Mouse (Mus musculus) gastrocnemius, postnatal 25 days (tissue): Measurements from ENCODE around the gene Gp1ba. TPM values are rescaled to one million over a fixed set of nuclear protein-coding genes. Genes with fewer than 3 reads are reported as not detected.

Experiments used
- DNase-seq: peaks from one replicate; pipeline ENCODE4 v3.0.0; 2022
- total RNA-seq, 2 experiments: library from RNA; stranded (reverse); gene quantifications; 1 replicate in 1 of 2; 2 replicates in 1 of 2; pipeline ENCODE4 v1.2.3; 2021

Gene Gp1ba
- total RNA-seq, 2 experiments from 2014 or later, result not detected

DNA sequence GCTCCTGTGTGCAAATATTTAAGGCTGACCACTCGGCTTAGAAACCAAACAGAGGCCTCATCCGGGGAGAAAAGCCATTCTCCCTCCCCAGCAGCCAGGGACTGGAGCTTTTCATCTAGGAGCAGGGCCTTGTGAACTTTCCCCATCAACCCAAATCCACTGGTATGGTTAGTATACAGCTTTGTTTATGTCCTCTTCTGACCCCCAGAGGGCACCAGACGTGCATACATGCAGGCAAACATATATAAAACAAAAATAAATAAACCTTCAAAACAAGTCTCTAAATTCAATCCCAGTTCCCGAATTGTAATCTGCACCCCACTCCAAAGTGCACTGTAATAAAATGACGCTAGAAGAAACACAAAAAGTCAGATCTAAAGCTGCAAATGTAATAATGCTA, 9.4 kb upstream of the Gp1ba start:
- DNase-seq, result no peak

DNA sequence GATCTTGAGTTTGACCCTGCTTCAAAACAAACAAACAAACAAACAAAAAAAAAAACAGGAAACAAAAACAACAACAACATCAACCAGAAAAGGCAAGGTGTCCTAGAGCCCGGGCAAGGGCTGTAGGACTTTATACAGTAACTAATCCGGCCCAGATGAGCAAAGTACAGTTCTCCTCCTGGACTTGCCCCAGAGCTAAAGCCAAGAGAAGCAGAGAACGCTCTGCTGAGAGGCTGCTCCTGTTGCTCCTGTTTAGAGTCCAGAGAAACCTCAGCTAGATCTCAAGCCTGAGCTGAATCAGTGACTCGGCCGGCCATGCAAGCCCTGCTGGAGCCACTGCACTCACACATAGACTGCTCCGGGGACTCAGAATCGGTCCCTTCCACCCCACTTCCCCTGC, 8.8 kb upstream of the Gp1ba start:
- DNase-seq, result no peak

DNA sequence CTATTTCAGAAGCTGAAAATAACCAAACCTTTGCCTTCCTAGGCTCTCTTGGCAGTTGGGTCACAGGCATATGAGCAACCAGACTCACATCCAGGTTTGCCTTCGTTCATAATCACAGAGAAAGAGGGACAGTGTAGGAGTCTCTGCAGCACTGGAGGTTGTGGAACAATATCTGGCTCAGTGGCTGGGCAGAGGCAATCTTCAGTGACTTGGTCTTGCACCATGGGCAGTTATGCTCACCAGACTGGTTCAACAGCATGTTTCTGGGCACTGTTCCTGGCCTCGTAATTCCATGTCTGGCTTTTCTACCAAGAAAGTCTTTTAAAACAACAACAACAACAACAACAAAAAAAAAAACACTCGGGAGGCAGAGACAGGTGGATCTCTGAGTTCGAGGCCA, 3.3 kb upstream of the Gp1ba start:
- no peak for DNase-seq

DNA sequence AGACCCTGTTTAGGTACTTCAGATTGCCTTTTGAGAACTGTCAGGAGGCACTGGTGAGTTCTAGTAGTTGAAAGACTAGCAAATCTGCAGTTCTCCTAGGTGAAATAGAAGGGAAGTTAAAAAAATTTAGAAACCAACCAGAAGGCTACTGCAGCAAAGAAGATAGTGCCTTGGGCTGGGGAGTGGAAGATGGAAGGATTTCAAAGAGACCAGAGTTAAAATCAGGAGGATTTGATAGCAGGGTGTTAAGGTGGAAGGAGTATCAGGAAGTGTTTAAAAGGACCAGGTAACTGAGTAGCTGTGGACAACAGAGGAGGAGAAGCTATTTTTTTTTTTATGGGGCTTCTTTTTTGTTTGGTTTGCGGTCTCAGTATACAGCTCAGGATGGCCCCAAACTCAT, 1.2 kb upstream of the Gp1ba start:
- DNase-seq, result no peak

DNA sequence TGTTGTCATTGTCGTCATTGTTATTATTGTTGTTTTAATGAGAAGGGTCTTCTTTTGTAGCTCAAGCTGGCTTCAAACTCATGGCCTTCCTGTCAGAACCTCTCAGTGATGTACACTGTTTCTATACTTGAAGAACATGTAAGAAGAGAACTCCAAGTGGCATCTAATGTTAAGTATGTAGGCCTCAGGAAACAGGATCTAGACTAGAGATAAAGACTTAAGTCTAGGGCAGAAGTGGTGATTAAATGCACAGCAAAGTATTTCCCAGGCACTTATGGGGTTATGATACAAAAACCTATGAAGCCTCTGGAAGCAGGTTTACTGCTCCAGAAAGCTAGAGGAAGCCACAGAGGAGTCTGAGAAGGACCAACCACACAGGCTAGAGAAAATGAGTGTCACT, 629 bp upstream of the Gp1ba start:
- DNase-seq, result no peak

DNA sequence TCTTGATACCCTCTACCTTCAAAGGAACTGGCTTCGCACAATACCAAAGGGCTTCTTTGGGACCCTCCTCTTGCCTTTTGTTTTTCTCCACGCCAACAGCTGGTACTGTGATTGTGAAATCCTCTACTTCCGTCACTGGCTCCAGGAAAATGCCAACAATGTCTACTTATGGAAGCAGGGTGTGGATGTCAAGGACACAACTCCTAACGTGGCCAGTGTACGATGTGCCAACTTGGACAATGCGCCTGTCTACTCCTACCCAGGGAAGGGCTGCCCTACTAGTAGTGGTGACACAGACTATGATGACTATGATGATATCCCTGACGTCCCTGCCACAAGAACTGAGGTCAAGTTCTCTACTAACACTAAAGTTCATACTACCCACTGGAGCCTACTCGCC, 1.1 kb downstream of the Gp1ba start:
- no peak for DNase-seq

DNA sequence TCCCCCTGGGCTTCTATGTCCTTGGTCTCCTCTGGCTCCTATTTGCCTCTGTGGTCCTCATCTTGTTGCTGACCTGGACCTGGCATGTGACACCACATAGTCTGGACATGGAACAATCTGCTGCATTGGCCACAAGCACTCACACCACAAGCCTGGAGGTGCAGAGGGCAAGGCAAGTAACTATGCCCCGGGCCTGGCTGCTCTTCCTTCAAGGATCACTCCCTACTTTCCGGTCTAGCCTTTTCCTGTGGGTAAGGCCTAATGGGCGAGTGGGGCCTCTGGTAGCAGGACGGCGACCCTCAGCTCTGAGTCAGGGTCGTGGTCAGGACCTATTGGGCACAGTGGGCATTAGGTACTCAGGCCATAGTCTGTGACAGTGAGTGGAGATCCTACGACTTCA, 2.3 kb downstream of the Gp1ba start:
- no peak for DNase-seq

DNA sequence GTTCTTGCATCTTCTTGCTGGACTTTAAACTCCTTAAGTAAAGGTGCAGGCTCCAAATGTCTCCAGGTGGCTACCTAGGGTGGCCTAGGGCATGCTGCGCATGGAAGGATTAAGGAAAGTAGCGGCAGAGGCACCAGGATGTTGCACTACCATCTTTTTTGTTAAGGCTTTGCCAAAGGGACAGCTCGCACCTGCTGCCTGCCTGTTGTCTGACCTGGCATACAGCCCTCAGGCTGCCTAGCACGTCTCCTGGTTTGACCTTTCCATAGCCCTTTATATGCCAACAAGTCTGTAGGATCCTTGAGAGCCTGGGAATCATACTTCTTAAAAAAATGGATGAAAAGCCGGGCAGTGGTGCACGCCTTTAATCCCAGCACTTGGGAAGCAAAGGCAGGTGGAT, 4.1 kb downstream of the Gp1ba start:
- DNase-seq, result peak; percentile 40

DNA sequence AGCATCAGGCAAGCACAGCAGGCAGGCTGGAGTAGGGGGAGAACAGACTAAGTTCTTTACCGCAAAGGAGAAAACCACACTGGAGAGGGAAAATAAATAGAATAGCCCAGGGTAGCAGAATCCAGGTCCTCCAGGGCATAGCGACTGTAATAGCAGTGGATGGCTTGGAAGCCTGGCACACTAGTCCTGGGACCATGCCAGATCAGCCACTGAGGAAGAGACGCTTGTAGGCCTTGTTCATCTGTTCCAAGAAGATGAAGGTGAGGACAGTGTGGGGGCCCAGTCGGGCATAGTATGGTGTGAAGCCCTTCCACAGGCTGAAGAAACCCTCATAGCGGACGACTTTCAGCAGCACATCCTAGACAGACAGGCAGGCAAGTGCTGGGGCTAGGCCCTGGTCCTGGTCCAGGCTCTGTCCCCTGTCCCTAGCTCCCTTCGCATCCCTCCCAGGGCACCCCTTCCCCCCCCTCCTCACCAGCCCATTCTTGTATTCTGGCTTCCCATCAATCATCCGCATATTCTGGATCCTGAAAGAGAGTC, 5.7 kb downstream of the Gp1ba start:
- no peak for DNase-seq

DNA sequence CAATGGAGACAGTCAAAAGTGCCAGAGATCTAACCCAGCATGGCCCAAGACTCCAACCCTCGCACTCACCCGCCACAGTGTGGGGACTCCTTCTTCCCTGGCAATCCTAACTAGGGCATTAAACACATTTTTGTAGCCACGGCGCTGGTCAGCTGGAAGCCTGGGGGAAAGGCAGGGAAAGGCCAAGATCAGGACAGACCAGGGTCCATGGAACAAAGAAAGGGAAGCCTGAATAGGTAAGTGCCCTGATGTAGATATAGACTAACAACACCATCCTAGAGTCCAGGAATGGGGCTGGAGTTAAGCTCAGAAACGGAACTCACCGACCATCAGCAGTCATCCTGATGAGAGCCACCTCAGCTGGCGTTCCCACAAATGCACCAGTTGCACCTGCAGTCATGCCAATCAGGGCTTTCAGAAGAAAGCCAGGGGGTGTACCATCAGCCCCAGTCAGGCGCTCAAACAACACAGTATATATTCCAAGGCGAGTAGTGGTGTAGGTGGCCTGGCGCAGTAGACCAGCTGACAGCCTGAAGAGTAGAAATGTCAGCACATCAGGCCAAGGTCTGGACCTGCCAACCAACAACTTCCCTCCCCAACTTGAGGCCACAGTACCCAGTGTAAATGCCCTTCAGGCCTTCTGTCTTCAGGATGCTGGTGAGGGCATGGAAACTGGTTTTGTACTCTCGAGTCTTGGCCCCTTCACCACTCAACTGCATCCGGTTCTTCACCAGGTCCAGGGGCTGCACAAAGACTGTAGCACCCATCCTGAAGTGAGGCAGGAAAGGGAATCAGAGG, 6.7 kb downstream of the Gp1ba start:
- no peak for DNase-seq

DNA sequence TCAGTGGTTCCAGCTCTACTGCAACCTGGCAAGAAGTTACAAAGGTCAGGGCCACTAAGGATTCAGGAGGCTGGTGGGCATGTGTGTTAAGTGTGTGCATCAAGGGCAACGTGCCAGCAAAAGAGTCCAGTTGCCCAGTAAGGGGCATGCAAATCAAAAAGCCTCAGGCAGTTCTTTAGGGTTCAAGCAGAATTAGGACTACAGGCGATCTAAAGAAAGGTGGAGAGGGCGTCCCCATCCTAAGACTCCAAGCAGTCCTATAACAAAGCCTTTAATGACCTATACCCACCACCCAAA, 7.3 kb downstream of the Gp1ba start:
- DNase-seq, result no peak

DNA sequence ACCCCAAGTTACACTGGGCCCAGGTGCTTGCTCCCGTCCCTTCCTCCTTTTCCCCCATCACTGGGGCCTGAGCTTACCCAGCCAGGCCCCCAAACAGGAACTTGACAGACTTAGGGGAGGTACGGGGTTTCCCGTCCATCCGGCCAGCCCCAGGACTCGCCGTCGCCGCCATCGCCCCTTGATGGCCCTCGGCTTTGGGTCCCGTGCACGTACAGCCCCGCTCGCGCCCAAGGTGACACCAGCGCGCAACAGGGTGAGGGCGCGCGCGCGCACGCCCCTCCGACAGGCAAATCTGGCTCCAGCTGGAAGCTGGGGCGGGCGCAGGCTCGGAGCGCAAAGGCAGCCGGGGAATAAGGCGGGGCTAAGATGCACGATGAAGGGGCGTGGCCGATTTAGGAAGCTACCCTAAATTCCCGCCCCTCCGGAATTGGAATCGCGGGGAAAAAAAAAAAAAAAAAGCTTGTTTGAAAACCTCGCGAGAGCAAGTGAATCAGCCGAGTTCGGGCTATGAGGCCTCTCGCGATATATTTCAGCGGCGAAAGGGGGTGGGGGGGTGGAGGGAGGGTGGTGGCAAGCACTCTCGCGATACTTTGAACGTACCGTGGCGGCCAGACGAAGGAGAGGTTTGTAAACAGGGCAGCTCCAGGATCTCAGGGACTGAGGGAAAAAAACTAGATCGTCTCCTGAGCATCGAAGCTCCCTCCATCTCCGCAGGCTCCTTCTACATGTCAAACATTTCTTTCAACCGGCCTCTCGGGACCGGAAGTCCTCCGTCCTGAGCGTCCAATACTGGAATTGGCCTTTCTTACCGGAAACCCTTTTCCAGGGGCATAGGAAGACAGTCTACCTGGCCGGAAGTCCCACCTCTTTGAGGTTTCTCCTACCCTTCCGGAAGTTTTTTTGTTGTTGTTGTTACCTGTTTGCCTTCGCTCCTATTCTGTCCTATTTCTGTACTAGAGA, 8.0 kb downstream of the Gp1ba start, which contains the start of the genes Rnf167 and Slc25a11:
Gene Rnf167 (plus strand): TSS at position 545 of the 960 bp plus-strand sequence.
Gene Slc25a11 (minus strand): TSS at position 789 of the 960 bp plus-strand sequence.
- DNase-seq, result peak; percentile 96

DNA sequence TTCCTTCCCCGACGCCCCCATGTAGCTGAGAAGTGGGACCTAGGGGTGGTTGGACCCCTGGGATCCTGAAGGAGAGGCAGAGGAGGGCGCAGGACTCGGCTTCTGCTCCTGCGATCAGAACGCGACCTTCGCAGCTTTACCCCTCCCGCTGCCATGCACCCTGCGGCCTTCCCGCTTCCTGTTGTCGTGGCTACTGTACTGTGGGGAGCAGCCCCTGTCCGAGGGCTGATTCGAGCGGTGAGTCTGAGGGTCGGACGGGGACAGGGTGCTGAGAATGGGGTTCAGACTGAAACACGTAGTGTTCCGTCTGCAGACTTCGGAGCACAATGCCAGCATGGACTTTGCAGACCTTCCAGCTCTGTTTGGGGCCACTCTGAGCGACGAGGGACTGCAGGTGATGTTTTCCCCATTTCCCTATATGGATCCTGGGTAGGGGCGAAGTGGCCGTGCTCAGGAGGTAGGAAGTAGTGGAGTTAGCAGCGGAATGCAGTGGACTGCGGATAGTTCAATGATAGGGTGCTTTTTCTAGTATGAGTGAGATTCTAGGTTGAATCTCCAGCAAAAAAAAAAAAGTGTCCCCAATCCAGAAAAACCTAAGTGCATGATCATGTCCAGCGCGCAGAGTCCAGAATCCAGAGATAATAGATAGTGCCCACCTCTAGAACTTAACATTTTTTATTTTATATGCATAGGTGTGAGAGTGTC, 8.9 kb downstream of the Gp1ba start:
- DNase-seq, result peak; percentile 39

DNA sequence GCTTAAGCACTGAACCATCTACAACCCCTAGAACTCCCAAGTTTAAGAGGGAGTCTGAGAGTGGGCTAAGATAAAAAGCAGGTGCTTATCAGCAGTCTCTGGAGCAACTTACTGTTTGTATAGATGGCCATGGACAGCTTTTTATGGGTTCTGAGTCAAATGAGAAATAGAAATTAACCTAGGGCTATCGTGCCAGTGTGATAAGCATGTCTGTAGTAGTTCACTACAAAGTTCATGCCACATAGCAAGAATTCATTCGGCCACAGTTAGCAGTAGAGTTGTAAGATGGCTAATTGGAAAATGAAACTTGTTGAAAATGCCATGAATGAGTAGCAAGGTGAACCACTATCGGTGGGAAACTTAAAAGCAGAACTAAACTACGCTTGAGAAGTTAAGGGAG, 9.6 kb downstream of the Gp1ba start:
- no peak for DNase-seq

DNA sequence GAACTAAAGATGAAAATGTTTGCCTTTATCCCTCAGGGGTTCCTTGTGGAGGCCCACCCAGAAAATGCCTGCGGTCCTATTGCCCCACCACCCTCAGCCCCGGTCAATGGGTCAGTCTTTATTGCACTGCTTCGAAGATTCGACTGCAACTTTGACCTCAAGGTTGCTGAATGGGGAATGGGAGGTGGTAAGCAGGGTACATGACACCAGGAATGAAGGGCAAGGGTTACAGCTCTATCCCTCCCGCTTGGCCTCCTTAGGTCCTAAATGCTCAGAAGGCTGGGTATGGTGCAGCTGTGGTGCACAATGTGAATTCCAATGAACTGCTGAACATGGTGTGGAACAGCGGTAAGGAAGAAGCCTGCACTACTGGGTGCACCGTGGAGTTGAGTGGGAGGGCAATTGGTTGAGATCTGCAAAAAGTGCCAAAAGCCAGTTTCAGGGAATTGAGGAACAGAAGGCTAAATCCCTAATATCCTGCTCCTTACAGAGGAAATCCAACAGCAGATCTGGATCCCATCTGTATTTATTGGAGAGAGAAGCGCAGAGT, 10.3 kb downstream of the Gp1ba start:
- DNase-seq, result no peak

DNA sequence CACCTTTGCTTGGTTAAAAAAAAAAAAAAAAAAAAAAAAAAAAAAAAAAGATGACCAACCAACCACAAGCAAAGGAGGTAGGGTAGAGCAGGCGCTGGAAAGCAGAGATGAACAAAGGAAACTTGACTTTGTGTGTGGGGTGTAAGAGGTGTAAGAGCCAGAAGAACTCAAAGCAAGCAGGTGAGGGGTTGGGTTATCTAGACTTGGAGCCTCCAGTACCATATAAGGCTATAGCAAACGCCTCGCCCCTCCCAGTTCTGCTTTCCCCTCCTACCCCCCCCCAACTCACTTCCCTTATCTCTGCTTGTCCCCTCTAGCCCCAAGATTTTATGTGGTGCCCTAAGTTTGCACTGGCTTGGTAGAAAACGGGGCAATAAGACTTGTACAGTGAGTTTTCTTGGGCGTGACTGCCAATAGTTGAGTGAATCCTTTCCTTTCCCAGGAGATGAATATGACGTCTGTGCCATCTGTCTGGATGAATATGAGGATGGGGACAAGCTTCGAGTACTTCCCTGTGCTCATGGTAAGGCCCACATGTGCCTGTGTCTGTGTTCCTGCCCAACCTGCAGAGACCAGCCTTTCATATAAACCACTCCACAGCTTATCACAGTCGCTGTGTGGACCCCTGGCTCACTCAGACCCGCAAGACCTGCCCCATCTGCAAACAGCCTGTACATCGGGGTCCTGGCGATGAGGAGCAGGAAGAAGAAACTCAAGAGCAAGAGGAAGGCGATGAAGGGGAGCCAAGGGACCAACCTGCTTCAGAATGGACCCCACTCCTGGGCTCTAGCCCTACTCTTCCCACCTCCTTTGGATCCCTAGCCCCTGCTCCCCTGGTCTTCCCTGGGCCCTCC, 11.6 kb downstream of the Gp1ba start:
- no peak for DNase-seq

DNA sequence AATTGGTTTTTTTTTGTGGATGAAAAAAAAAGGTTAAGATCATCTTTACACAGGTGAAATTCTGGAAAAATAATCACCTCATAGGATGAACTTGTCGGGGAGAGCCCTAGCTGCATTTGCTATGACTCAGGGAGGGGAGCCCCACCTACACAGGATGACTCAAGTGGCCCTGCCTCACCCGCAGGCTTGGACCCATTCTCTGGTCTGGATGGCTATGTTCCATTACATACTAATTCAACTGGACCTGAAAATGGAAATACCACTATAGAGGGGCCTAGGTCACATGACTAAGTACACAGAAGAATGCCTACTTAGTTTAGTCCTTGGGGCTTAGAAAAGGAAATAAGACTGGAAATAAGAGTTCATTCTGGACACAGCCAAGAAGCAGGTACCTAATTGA, 12.5 kb downstream of the Gp1ba start:
- DNase-seq, result no peak

DNA sequence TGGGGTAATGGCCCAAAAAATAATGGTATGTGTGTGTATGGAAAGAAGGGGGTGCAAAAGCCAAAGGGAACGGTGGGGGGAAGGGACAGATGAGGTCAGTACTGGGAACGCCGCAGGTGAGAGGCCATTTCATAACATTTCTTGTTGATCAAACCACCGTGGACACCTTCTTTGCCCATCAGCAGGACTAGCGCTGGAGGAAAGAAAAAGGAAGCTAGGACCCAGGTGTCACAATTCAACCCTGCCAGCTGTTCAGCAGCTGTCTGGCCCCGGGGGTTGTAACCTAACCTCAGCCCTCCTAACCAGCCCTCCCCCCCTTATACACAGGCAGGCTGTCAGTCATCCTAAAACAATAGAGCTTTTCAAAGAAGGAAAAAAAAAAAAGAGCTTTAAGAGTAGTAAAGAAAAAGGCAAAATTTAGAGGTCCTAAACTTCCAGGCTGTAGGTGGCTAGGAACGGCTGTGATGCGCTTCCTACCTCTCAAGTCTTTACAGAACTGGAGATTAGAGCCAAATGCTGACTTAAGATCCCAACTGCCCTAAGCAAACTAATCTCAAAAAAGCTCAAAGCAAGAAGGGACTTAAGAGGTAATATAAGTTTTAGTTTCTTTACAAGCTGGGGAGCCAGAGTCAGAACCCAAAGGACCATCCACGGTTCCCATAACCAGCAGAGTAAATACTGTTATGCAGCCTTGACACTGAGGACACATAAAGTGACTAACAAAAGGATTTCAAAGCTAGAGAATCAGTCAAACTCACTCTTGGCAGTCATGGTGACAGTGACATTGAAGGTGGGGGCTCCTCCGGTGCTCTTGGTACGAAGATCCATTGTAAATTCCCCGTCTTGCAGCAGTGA, 13.3 kb downstream of the Gp1ba start:
- DNase-seq, result peak; percentile 29

DNA sequence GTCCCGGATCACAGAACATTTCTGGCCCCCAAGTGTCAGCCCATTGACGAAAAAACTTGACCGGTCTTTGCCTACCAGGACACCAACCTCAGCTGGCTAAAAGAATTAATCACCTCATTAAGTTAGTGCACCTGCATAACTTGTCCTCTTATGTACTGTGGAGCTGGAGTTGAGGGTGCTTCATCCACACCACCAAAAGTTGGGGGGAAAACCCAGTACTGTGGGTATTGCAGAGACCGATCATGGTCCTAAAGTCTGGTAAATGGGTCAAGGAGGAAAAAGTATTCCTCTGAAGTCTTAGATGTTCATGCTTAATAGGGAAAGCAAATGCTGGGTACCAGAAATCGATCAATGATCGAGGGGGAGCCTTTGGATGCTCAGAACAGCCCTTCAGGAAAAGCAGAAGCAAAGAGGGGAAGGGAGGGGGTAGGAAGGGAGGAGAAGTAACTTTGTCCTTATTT, 14.0 kb downstream of the Gp1ba start:
- DNase-seq, result no peak
